Mouse (Mus musculus) erythroblast, embryonic 14.5 days (primary cell): Measurements from ENCODE around the gene Ehd1.

ENCODE experiments used
- GATA1 ChIP-seq: IDR thresholded peaks from 2 replicates; pipeline ENCODE4 v1.6.1; 2012; ENCODE audit warnings: low read length, inconsistent platforms, mixed read lengths
- TAL1 ChIP-seq: IDR thresholded peaks from 3 replicates; pipeline ENCODE4 v1.6.1; 2012; ENCODE audit warnings: low read length, inconsistent platforms, mixed read lengths

DNA sequence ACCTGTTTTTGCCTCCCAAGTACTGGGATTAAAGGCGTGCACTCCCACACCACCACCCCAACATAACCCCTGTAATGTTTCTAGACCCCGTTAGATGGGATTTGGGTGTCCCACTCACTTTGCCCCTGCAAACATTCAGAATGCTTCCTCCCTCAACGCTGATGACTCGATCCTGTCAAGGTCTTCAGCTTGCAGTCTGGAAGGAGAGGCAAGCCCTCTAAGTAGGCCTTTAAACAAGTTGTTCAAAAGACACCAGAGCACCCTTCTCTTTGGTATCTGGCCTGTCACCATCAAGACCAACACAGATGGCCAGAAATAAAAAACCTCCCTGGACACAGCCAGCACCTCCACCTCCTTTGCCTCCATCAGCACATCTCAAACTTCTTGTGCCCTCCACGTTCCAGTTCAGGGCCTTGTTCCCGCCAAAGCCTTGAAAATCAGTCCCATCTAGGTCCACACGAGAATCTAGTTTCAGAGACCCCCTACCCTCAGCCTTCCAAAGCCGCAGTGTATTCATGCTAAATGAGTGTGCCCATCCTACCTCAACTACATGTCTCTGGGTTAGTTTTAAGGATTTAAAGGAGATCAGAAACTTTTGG lies 29.1 kb downstream of the Ehd1 start:
- no peak for TF ChIP-seq GATA1
- no peak for TF ChIP-seq TAL1
